Mouse (Mus musculus): ENCODE measurements around the gene Rfx6. TPM values are rescaled to one million over a fixed set of nuclear protein-coding genes. Genes with fewer than 3 reads are reported as not detected.

The Rfx6 gene
- polyA plus RNA-seq (2015; fragmentation: Nextera tagmentation; extraction: Ambion mirVana) = not detected in 2 replicates

DNA sequence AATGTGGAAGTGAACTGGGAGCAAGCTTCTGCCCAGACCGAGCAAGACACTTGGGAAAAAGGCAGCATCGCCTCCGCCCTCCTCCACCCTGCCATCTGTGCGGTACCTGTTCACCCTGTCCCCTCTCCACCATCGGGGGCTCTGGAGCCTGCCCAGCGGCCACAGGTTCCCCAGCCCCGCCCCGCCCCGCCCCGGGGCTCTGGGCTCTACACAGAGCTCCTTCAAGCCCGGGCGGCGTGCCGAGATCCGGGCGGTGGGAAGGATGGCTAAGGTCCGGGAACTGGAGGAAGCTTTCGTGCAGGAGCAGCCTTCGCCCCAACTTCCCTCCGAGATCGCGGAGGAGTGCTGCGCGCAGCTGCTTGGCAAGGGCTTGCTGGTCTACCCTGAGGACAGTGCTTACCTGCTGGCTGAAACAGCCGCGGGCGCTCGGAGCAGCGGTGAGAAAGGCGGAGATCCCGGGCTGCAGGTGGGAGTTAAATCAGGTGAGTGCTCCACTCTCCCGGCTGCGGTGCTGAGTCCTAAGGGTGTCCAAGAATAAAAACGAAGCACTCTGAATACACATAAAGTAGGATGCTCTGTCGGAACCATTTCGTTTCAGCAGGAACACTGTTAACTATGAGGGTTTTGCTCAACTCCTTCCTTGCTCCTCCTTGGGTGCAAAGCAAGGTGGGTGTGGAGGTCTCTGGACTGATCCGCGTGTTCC lies at the start of gene Rfx6:
Gene Rfx6 (plus strand): TSS at position 209 of the 703 bp plus-strand sequence.
- 1% methylated on average over 38 of the region's 38 CpGs for WGBS
- Histone ChIP-seq H3K4me3 (replicated peaks; ENCODE audit: low read length) (peak within 1 kb of the TSS; percentile 56), H3K4me2 (ENCODE audit: low read length) (peak within 1 kb of the TSS; percentile 100), H3K9ac (replicated peaks; ENCODE audit: low read depth, low read length) (peak within 1 kb of the TSS; percentile 57), H3K4me1 (replicated peaks; ENCODE audit: control insufficient read depth, insufficient read depth, low read length) (peaks cover 14% of the 10 kb centered on the region), H3K36me3 (ENCODE audit: control insufficient read depth, insufficient read depth) (no peaks in the 10 kb centered on the region), H3K27me3 (replicated peaks; ENCODE audit: control insufficient read depth, insufficient read depth, low read length) (peaks cover 18% of the 10 kb centered on the region), H3K9me3 (ENCODE audit: control insufficient read depth, low read length) (no peaks in the 10 kb centered on the region), H3K27ac (ENCODE audit: low read length) (no peak within 1 kb of the TSS)
- ATAC-seq = peak; percentile 82

DNA sequence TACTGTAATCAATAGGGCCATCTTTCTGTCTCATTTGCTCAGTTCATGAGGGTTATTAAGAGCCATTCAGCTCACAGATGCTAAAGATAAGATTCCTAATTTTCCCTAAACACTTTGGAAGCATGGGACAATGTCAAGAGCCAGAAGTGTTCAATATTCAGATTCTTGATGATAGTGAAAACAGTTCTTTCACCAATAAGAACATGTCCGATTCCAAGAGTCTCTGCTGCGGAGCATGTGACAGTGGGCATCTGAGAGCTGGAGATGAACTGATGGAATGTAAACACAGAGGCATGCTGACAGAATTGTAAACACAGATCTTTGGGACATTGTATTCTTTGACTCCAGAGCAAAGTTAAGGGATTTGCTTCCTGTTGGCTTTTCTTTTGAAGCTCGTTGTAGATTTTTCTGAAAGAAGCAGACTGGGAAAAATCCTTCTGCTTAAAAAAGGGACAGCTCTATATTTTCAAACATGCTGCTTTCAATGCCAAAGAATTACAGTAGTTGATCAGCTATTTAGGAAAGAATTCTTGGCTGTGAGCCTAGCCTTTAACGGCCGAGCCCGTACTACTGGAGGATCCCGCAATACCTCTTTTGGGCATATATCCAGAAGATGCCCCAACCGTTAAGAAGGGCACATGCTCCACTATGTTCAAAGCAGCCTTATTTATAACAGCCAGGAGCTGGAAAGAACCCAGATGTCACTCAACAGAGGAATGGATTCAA lies 46.0 kb upstream of the Rfx6 start, which contains the start of gene Gprc6a:
Gene Gprc6a (minus strand): TSS at position 51 of the 726 bp plus-strand sequence.
- no peaks in the 10 kb centered on the region for H3K36me3 ChIP-seq (ENCODE audit: control insufficient read depth, insufficient read depth)
- H3K4me1 ChIP-seq (replicated peaks; ENCODE audit: control insufficient read depth, insufficient read depth, low read length) = no peaks in the 10 kb centered on the region; the same call in 1 of the 2 replicates
- H3K9ac ChIP-seq (replicated peaks; ENCODE audit: low read depth, low read length) = no peak within 1 kb of the TSS
- no peaks in the 10 kb centered on the region for H3K27me3 ChIP-seq (replicated peaks; ENCODE audit: control insufficient read depth, insufficient read depth, low read length)
- no peak within 1 kb of the TSS for H3K4me2 ChIP-seq (ENCODE audit: low read length)
- no peak within 1 kb of the TSS for H3K27ac ChIP-seq (ENCODE audit: low read length)
- no peak for ATAC-seq
- H3K4me3 ChIP-seq (replicated peaks; ENCODE audit: low read length) = no peak within 1 kb of the TSS
- no peaks in the 10 kb centered on the region for H3K9me3 ChIP-seq (ENCODE audit: control insufficient read depth, low read length)
- 29% methylated on average over 8 of the region's 8 CpGs for WGBS

DNA sequence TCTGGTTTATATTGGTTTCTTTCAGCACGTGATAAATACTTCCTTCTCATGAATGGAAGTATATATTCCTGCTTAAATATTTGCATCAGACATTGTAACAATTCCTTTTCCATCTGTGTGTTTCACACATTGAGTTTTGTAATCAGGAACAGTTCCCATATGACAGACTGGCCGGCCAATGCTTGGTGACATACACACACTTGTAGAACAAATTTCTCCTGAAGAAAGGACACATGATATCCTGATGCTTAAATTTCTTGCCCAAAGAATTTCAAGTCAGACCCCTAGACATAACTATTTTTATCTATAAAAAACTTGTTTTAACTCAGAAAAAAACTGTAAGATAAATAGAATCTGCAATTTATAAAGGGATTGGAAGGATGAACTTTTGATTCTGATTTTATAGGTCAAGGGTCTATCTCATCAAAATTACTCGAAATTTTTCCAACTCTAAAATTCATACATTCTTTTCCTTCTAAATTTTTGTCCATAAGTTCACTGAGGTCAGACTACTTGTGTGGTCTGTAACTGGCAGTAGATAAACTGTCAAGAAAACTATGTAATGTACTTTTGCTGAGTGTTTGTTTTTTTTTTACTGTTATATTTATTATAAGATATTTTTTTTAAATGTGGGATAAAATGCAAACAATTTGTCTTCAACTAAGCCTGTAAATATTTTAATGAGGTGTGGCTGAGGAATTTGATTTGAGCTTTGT lies 27.9 kb upstream of the Rfx6 start:
- Histone ChIP-seq H3K4me2 (ENCODE audit: low read length) (no peak overlapping the region), H3K4me3 (replicated peaks; ENCODE audit: low read length) (no peak overlapping the region), H3K27me3 (replicated peaks; ENCODE audit: control insufficient read depth, insufficient read depth, low read length) (no peaks in the 10 kb centered on the region), H3K27ac (ENCODE audit: low read length) (no peak overlapping the region), H3K36me3 (ENCODE audit: control insufficient read depth, insufficient read depth) (no peaks in the 10 kb centered on the region), H3K9me3 (ENCODE audit: control insufficient read depth, low read length) (no peaks in the 10 kb centered on the region), H3K4me1 (replicated peaks; ENCODE audit: control insufficient read depth, insufficient read depth, low read length) (no peaks in the 10 kb centered on the region), H3K9ac (replicated peaks; ENCODE audit: low read depth, low read length) (no peak overlapping the region)
- ATAC-seq = no peak
- 71% methylated on average over 3 of the region's 3 CpGs for WGBS

DNA sequence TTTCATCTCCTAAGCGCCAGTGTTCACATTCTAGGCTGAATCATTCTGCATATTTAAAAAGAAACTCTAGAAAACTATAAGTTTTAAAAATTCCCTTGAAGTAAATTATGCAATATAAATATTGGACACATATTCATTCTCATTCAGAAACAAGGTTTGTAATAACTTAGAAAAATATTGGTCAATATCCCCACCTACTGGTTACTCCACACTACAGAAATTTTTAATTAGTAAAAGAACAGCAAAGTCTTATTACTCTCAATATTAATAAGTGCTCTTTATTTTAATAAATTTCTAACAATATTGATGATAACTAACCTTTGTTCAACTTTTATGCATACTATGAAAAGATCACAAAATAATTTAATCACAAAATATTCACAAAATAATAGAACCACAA lies 20.2 kb upstream of the Rfx6 start:
- no peak overlapping the region for H3K27ac ChIP-seq (ENCODE audit: low read length)
- no peaks in the 10 kb centered on the region for H3K4me1 ChIP-seq (replicated peaks; ENCODE audit: control insufficient read depth, insufficient read depth, low read length)
- no peak overlapping the region for H3K4me2 ChIP-seq (ENCODE audit: low read length)
- no peak for ATAC-seq
- no peaks in the 10 kb centered on the region for H3K36me3 ChIP-seq (ENCODE audit: control insufficient read depth, insufficient read depth)
- H3K4me3 ChIP-seq (replicated peaks; ENCODE audit: low read length) = no peak overlapping the region
- H3K9me3 ChIP-seq (ENCODE audit: control insufficient read depth, low read length) = no peaks in the 10 kb centered on the region
- H3K9ac ChIP-seq (replicated peaks; ENCODE audit: low read depth, low read length) = no peak overlapping the region
- WGBS = 76% methylated on average over 1 of the region's 1 CpGs
- H3K27me3 ChIP-seq (replicated peaks; ENCODE audit: control insufficient read depth, insufficient read depth, low read length) = no peaks in the 10 kb centered on the region

DNA sequence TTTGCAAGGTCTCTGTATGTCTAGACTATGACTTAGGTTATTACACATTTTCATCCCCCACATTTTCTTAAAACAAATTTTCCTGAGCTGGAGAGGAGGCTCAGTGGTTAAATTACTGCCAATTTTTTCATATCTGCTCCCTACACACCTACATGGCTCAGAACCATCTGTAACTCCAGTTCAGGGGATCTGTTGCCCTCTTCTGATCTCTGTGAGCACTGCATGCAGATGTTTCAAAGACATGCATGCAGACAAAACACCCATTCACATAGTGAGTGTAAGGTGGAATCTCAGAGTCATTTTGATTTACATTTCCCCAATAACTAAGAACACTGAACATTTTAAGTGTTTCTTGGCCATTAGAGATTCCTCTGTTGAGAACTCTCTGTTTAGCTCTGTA lies 8.2 kb upstream of the Rfx6 start:
- no peak overlapping the region for H3K9ac ChIP-seq (replicated peaks; ENCODE audit: low read depth, low read length)
- no peak for ATAC-seq
- H3K4me3 ChIP-seq (replicated peaks; ENCODE audit: low read length) = no peak overlapping the region
- no peak overlapping the region for H3K27ac ChIP-seq (ENCODE audit: low read length)
- no peak overlapping the region for H3K4me2 ChIP-seq (ENCODE audit: low read length)
- no peaks in the 10 kb centered on the region for H3K36me3 ChIP-seq (ENCODE audit: control insufficient read depth, insufficient read depth)
- no peaks in the 10 kb centered on the region for H3K4me1 ChIP-seq (replicated peaks; ENCODE audit: control insufficient read depth, insufficient read depth, low read length)
- H3K27me3 ChIP-seq (replicated peaks; ENCODE audit: control insufficient read depth, insufficient read depth, low read length) = no peaks in the 10 kb centered on the region
- H3K9me3 ChIP-seq (ENCODE audit: control insufficient read depth, low read length) = no peaks in the 10 kb centered on the region

DNA sequence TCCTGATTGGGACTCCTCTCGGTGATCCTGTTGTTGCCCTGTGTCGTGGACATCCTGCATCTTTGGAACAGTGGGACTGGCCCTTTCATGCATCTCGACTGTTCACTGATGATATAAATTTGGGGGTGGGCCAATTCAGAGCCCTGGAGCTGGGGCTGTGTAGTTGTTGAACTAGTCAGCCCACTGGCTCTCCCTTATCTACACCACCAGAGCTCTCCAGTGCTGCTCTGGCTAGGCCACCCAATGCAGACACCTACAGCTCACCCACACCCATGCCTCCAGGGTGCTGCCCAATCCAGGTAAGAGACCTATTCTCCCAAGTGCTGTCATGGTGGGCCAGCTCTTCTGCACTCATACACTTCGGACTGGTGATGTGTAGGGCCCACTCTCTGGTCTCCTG lies 6.0 kb upstream of the Rfx6 start:
- H3K9me3 ChIP-seq (ENCODE audit: control insufficient read depth, low read length) = no peaks in the 10 kb centered on the region
- no peak for ATAC-seq
- H3K27ac ChIP-seq (ENCODE audit: low read length) = no peak overlapping the region
- no peaks in the 10 kb centered on the region for H3K4me1 ChIP-seq (replicated peaks; ENCODE audit: control insufficient read depth, insufficient read depth, low read length)
- H3K9ac ChIP-seq (replicated peaks; ENCODE audit: low read depth, low read length) = no peak overlapping the region
- WGBS = 87% methylated on average over 4 of the region's 4 CpGs
- peaks cover 5% of the 10 kb centered on the region for H3K27me3 ChIP-seq (replicated peaks; ENCODE audit: control insufficient read depth, insufficient read depth, low read length)
- H3K4me3 ChIP-seq (replicated peaks; ENCODE audit: low read length) = no peak overlapping the region
- H3K36me3 ChIP-seq (ENCODE audit: control insufficient read depth, insufficient read depth) = no peaks in the 10 kb centered on the region
- H3K4me2 ChIP-seq (ENCODE audit: low read length) = no peak overlapping the region

DNA sequence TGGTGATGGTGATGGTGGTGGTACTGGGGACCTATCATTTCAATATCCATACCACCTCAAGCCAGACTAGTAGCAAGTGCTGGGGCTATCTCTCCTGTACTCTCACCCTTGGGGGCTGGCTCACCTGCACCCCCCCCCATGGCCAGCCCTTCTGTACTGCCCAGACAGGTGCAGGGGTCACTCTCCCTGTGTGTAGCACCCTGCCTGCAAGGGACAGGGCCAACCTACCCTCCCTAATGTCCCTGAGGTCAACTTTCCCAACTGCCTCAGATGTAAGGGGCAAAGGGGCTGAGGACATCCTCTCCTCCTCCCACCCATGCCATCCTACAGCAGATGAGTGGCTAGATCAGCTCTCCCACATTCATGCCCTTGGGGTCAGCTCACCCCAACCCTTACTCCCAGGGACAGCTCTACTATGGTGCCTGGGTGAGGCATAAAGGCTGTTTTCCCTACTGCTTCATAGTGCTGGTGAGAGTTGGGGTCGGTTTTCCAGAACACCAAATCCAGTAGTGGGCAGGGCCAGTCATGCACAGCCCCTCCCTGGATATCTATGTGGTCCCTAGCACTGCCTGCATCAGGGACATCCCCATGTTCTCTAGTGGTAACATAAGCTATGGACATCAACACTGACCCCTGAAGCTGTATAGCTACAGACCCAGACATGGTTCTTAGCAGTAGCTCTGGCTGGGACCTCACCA lies 5.3 kb upstream of the Rfx6 start:
- H3K4me3 ChIP-seq (replicated peaks; ENCODE audit: low read length) = no peak overlapping the region
- peaks cover 4% of the 10 kb centered on the region for H3K4me1 ChIP-seq (replicated peaks; ENCODE audit: control insufficient read depth, insufficient read depth, low read length)
- H3K27me3 ChIP-seq (replicated peaks; ENCODE audit: control insufficient read depth, insufficient read depth, low read length) = peaks cover 8% of the 10 kb centered on the region
- WGBS = 59% methylated on average over 1 of the region's 1 CpGs
- H3K36me3 ChIP-seq (ENCODE audit: control insufficient read depth, insufficient read depth) = no peaks in the 10 kb centered on the region
- no peak overlapping the region for H3K27ac ChIP-seq (ENCODE audit: low read length)
- no peak overlapping the region for H3K4me2 ChIP-seq (ENCODE audit: low read length)
- H3K9me3 ChIP-seq (ENCODE audit: control insufficient read depth, low read length) = no peaks in the 10 kb centered on the region
- H3K9ac ChIP-seq (replicated peaks; ENCODE audit: low read depth, low read length) = no peak overlapping the region
- ATAC-seq = no peak

DNA sequence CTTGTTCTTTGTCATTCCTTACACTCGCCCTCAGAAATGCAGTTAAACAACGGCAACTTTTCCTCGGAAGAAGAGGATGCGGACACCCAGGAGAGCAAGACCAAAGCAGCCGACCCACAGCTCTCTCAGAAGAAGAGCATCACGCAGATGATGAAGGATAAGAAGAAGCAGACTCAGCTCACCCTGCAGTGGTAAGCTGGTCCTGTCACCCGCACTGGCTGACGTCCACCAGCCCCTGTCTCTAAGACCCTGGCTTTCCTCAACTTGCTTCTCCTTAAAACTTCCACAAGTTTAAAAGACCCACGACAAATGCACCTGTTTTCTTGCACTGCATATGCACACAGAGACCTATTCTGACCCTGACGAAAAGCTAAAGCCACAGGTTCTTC lies 689 bp downstream of the Rfx6 start:
- peak overlapping the region; percentile 100 for H3K4me2 ChIP-seq (ENCODE audit: low read length)
- H3K27ac ChIP-seq (ENCODE audit: low read length) = no peak overlapping the region
- no peaks in the 10 kb centered on the region for H3K9me3 ChIP-seq (ENCODE audit: control insufficient read depth, low read length)
- peaks cover 14% of the 10 kb centered on the region for H3K4me1 ChIP-seq (replicated peaks; ENCODE audit: control insufficient read depth, insufficient read depth, low read length)
- ATAC-seq = 0 out of 2 replicates have a peak, but pooled peaks have one; percentile 4
- WGBS = 5% methylated on average over 10 of the region's 10 CpGs
- peak overlapping the region; percentile 56 for H3K4me3 ChIP-seq (replicated peaks; ENCODE audit: low read length)
- peaks cover 18% of the 10 kb centered on the region for H3K27me3 ChIP-seq (replicated peaks; ENCODE audit: control insufficient read depth, insufficient read depth, low read length)
- no peaks in the 10 kb centered on the region for H3K36me3 ChIP-seq (ENCODE audit: control insufficient read depth, insufficient read depth)
- H3K9ac ChIP-seq (replicated peaks; ENCODE audit: low read depth, low read length) = no peak overlapping the region

DNA sequence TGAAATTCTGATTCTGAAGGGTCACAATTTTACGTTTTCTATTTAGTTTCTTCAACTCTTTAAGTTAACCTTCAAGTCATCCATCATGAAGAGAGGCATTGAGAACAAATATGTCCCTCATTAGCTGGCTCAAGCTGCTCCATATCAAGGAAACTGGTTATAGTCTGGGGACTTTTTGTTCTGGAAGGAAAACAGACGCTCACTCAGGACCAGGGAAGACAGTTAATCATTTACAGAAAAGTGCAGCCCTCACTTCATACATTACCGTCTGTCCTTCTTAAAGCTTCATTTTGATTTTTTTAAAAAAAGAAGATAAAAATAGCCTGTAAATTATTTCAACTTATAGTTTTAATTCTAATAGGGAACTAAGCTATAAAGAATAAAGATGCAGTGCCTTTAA lies 43.3 kb downstream of the Rfx6 start:
- no peaks in the 10 kb centered on the region for H3K4me1 ChIP-seq (replicated peaks; ENCODE audit: control insufficient read depth, insufficient read depth, low read length)
- H3K4me3 ChIP-seq (replicated peaks; ENCODE audit: low read length) = no peak overlapping the region
- no peak overlapping the region for H3K27ac ChIP-seq (ENCODE audit: low read length)
- H3K27me3 ChIP-seq (replicated peaks; ENCODE audit: control insufficient read depth, insufficient read depth, low read length) = no peaks in the 10 kb centered on the region
- no peaks in the 10 kb centered on the region for H3K36me3 ChIP-seq (ENCODE audit: control insufficient read depth, insufficient read depth)
- WGBS = 75% methylated on average over 3 of the region's 3 CpGs
- H3K4me2 ChIP-seq (ENCODE audit: low read length) = no peak overlapping the region
- ATAC-seq = no peak
- H3K9ac ChIP-seq (replicated peaks; ENCODE audit: low read depth, low read length) = no peak overlapping the region
- H3K9me3 ChIP-seq (ENCODE audit: control insufficient read depth, low read length) = no peaks in the 10 kb centered on the region

Measured in forebrain, embryonic 16.5 days (tissue).